Mouse (Mus musculus) neural tube, embryonic 14.5 days (tissue): ENCODE measurements around the gene Zfp810. TPM values are rescaled to one million over a fixed set of nuclear protein-coding genes. Genes with fewer than 3 reads are reported as not detected.

Experiments used
- ATAC-seq: fragments of 200-750 bp; cut with Nextera tagmentation; 2 replicates; pipeline ENCODE4 v1.8.0; 2017; ENCODE audit warnings: low read depth, mild to moderate bottlenecking, moderate TSS enrichment, moderate library complexity
- H3K27ac ChIP-seq: fragments of 300-500 bp; sonication (generic); 2 replicates; pipeline ENCODE4 v1.5.1; 2014; ENCODE audit warnings: low read depth, mild to moderate bottlenecking, control low read depth, low read length, moderate library complexity, mixed read lengths
- H3K27me3 ChIP-seq: fragments of 300-500 bp; sonication (generic); 2 replicates; pipeline ENCODE4 v1.6.1; 2014; ENCODE audit warnings: low read length; ENCODE audit not compliant: control insufficient read depth, insufficient read depth
- H3K36me3 ChIP-seq: fragments of 300-500 bp; sonication (generic); 2 replicates; pipeline ENCODE4 v1.6.1; 2014; ENCODE audit warnings: low read length, mixed read lengths; ENCODE audit not compliant: control insufficient read depth, insufficient read depth
- H3K4me1 ChIP-seq: fragments of 300-500 bp; sonication (generic); 2 replicates; pipeline ENCODE4 v1.6.1; 2014; ENCODE audit warnings: low read length; ENCODE audit not compliant: control insufficient read depth, insufficient read depth
- H3K4me2 ChIP-seq: fragments of 300-500 bp; sonication (generic); 2 replicates; pipeline ENCODE4 v1.6.1; 2014; ENCODE audit warnings: mild to moderate bottlenecking, low read depth, low read length, control low read depth
- H3K4me3 ChIP-seq: fragments of 300-500 bp; sonication (generic); 2 replicates; pipeline ENCODE4 v1.5.1; 2014; ENCODE audit warnings: low read depth, low read length, control low read depth, mixed read lengths
- H3K9ac ChIP-seq: fragments of 300-500 bp; sonication (generic); replicated peaks from 2 replicates; pipeline ENCODE4 v1.6.1; 2014; ENCODE audit warnings: low read depth, mild to moderate bottlenecking, control low read depth, low read length, mixed read lengths
- H3K9me3 ChIP-seq: fragments of 300-500 bp; sonication (generic); 2 replicates; pipeline ENCODE4 v1.6.1; 2016; ENCODE audit warnings: low read length; ENCODE audit not compliant: control insufficient read depth
- WGBS: fragments of 180-500 bp; shearing (Covaris S2); extraction: QIAGEN DNeasy Blood & Tissue Kit; methylation state at CpG from one replicate; pipeline ENCODE4 v1.1.7; 2014; 5-methylcytosine and 5-hydroxymethylcytosine counted together
- polyA plus RNA-seq: library from polyadenylated mRNA; unstranded; fragments of >200 nt; fragmentation: Nextera tagmentation; extraction: Ambion mirVana; gene quantifications from 2 replicates; pipeline ENCODE4 v1.2.1, GENCODE M21; 2014

Gene Zfp810
- polyA plus RNA-seq, result 37.7 and 42.8 TPM in 2 replicates

- Histone ChIP-seq H3K27ac (peak within 1 kb of the TSS; percentile 93), H3K9me3 (no peaks in the 10 kb centered on the region), H3K4me2 (peak within 1 kb of the TSS; percentile 59), H3K36me3 (peaks cover 12% of the 10 kb centered on the region), H3K4me3 (peak within 1 kb of the TSS; percentile 60), H3K4me1 (0 out of 2 replicates have a peak, but pooled peaks cover 4% of the 10 kb centered on the region), H3K27me3 (no peaks in the 10 kb centered on the region), H3K9ac (peak within 1 kb of the TSS; percentile 97)
- peak; percentile 99 for ATAC-seq
- under 1% methylated on average over 56 of the region's 56 CpGs for WGBS
These were observed at the start of gene Zfp810 for GRCm38 (mm10) chr9:22307156-22307919. Gene Zfp810 (minus strand): TSS chr9:22307648.

- no peak for ATAC-seq
- H3K27ac ChIP-seq, result no peak overlapping the region
- no peaks in the 10 kb centered on the region for H3K9me3 ChIP-seq
- WGBS, result 61% methylated on average over 3 of the region's 3 CpGs
- no peak overlapping the region for H3K9ac ChIP-seq
- H3K36me3 ChIP-seq, result no peaks in the 10 kb centered on the region
- H3K4me3 ChIP-seq, result no peak overlapping the region
- no peaks in the 10 kb centered on the region for H3K4me1 ChIP-seq
- H3K27me3 ChIP-seq, result no peaks in the 10 kb centered on the region
- H3K4me2 ChIP-seq, result no peak overlapping the region
These were observed 48.5 kb upstream of the Zfp810 start for GRCm38 (mm10) chr9:22355919-22356318.

DNA sequence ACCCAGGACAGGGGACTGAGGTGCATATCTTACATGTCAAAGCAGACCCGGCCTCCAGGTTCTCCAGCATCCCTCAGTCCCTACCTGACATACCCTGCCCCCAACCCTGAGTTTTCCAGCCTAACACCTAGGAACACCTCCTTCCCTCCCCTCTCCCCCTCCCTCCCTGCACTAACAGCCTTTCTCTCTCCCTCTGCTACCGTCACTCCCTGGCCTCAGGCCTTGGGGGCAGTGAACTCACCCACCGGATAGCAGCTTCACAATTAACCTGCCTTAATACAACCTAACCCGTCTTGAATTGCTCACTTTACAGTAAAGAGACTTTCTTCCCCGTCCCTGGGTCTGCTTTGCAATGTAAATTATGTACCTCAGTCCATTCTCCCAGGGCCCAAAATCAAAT lies 46.5 kb upstream of the Zfp810 start:
- H3K4me2 ChIP-seq, result no peak overlapping the region
- H3K9me3 ChIP-seq, result no peaks in the 10 kb centered on the region
- no peak overlapping the region for H3K4me3 ChIP-seq
- H3K36me3 ChIP-seq, result no peaks in the 10 kb centered on the region
- H3K27ac ChIP-seq, result no peak overlapping the region
- no peak overlapping the region for H3K9ac ChIP-seq
- peak; percentile 11; the same call in 1 of the 2 replicates for ATAC-seq
- H3K4me1 ChIP-seq, result no peaks in the 10 kb centered on the region
- H3K27me3 ChIP-seq, result no peaks in the 10 kb centered on the region
- 81% methylated on average over 5 of the region's 5 CpGs for WGBS

DNA sequence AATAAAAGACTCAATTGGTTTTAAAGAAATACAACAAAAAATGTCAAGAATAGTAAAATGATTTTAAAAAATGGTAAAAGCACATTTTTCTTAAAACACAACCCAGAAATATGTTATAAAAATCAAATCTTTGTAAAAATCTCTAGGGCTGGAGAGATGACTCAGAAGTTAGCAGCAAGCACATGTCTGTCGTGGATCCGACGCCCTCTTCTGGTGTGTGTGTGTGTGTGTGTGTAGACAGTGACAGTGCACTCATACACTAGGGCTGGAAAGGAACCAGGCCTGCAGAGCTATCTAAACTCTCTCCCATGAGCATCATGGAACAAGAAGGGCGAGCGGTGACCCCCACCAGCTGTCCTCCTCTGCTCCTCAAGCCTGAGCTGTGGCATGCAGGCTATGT lies 46.0 kb upstream of the Zfp810 start:
- Histone ChIP-seq H3K9me3 (no peaks in the 10 kb centered on the region), H3K27me3 (no peaks in the 10 kb centered on the region), H3K4me2 (no peak overlapping the region), H3K9ac (no peak overlapping the region), H3K27ac (no peak overlapping the region), H3K4me3 (no peak overlapping the region), H3K36me3 (no peaks in the 10 kb centered on the region), H3K4me1 (no peaks in the 10 kb centered on the region)
- WGBS, result 91% methylated on average over 5 of the region's 5 CpGs
- ATAC-seq, result no peak

GRCm38 (mm10) chr9:22340331-22340730 lies 32.9 kb upstream of the Zfp810 start:
- no peaks in the 10 kb centered on the region for H3K4me1 ChIP-seq
- H3K4me3 ChIP-seq, result no peak overlapping the region
- ATAC-seq, result no peak

GRCm38 (mm10) chr9:22337217-22337616 lies 29.8 kb upstream of the Zfp810 start:
- 98% methylated on average over 2 of the region's 2 CpGs for WGBS
- Histone ChIP-seq H3K9ac (no peak overlapping the region), H3K4me1 (no peaks in the 10 kb centered on the region), H3K4me2 (no peak overlapping the region), H3K4me3 (no peak overlapping the region), H3K36me3 (no peaks in the 10 kb centered on the region), H3K9me3 (no peaks in the 10 kb centered on the region), H3K27me3 (no peaks in the 10 kb centered on the region), H3K27ac (no peak overlapping the region)
- ATAC-seq, result no peak

More at GRCm38 (mm10) chr9:22340331-22340730, 32.9 kb upstream of the Zfp810 start:
- no peaks in the 10 kb centered on the region for H3K9me3 ChIP-seq
- H3K9ac ChIP-seq, result no peak overlapping the region
- H3K36me3 ChIP-seq, result no peaks in the 10 kb centered on the region
- WGBS, result 92% methylated on average over 1 of the region's 1 CpGs
- H3K27ac ChIP-seq, result no peak overlapping the region
- no peaks in the 10 kb centered on the region for H3K27me3 ChIP-seq
- no peak overlapping the region for H3K4me2 ChIP-seq

- H3K36me3 ChIP-seq, result no peaks in the 10 kb centered on the region
- peak overlapping the region; percentile 41 for H3K4me3 ChIP-seq
- H3K27ac ChIP-seq, result no peak overlapping the region
- H3K27me3 ChIP-seq, result no peaks in the 10 kb centered on the region
- H3K9ac ChIP-seq, result peak overlapping the region; percentile 52
- ATAC-seq, result peak; percentile 96
- H3K9me3 ChIP-seq, result no peaks in the 10 kb centered on the region
- peak overlapping the region; percentile 86 for H3K4me2 ChIP-seq
- H3K4me1 ChIP-seq, result peaks cover 4% of the 10 kb centered on the region; the same call in 1 of the 2 replicates
- WGBS, result under 1% methylated on average over 32 of the region's 32 CpGs
These were observed 20.3 kb upstream of the Zfp810 start for GRCm38 (mm10) chr9:22327475-22328387.

- Histone ChIP-seq H3K9ac (0 out of 2 replicates have a peak overlapping the region, but pooled peaks have one; percentile 22), H3K9me3 (no peaks in the 10 kb centered on the region), H3K4me2 (peak overlapping the region; percentile 86), H3K27ac (no peak overlapping the region), H3K27me3 (no peaks in the 10 kb centered on the region), H3K4me1 (peaks cover 4% of the 10 kb centered on the region; the same call in 1 of the 2 replicates), H3K36me3 (no peaks in the 10 kb centered on the region), H3K4me3 (peak overlapping the region; percentile 41)
- ATAC-seq, result no peak
- 17% methylated on average over 9 of the region's 9 CpGs for WGBS
These were observed 19.6 kb upstream of the Zfp810 start for GRCm38 (mm10) chr9:22327099-22327474.
